ENCODE assay signal across 14 mouse cellular contexts in the genomic region with DNA sequence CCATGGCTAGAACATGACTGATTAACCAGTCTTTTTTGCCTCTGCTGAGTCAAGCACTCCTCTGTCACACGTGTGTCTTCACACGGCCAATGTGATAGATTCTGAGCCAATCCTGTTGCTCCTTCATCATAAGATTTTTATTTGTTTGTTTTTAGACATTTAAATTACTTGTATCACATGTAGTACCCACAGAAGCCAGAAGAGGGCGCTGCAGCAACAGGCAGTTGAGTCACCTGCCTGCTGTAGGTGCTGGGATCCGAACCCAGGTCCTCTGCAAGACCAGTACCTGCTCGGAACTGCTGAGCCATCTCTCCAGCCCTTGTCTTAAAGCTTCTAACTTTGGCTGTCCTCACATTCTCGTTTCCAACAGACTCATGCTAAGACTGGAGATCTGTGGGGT. TPM values are rescaled to one million over a fixed set of nuclear protein-coding genes. Genes with fewer than 3 reads are reported as not detected.
DNase-seq lines count a peak whose midpoint lies in the region; ATAC-seq and TF ChIP-seq lines count a peak whose summit lies in the region.
"Had no signal": no experiment of that assay in that cellular context is flagged by ENCODE, and none has a peak within 500 bp of the region (broad histone marks: within the 10 kb centered on the region; RNA-seq: fewer than 3 reads in every experiment).

No protein-coding gene starts in this region.

- no peaks in the 10 kb centered on the region for H3K36me3 ChIP-seq in kidney, adult 2 months (ENCODE audit: control insufficient read depth, insufficient read depth, low read length)
- no peaks in the 10 kb centered on the region for H3K36me3 ChIP-seq in spleen, adult 2 months (ENCODE audit: control insufficient read depth, insufficient read depth, low read length)
- H3K36me3 ChIP-seq: limb, embryonic 10.5 days had no signal

- H3K4me1 ChIP-seq in kidney, adult 2 months (ENCODE audit: control insufficient read depth, insufficient read depth, low read length): peaks cover 9% of the 10 kb centered on the region; the same call in 1 of the 2 replicates
- peaks cover 12% of the 10 kb centered on the region; the same call in 1 of the 2 replicates for H3K4me1 ChIP-seq in spleen, adult 2 months (ENCODE audit: control insufficient read depth, insufficient read depth, insufficient read length)
- H3K4me1 ChIP-seq in bone marrow, adult 2 months (ENCODE audit: control insufficient read depth, insufficient read depth, low read length): no peaks in the 10 kb centered on the region

- no peak overlapping the region for H3K4me3 ChIP-seq in kidney, adult 2 months (ENCODE audit: insufficient read depth, low read depth, low read length)
- H3K4me3 ChIP-seq in spleen, adult 2 months (ENCODE audit: extremely low read depth, insufficient read depth, insufficient read length): no peak overlapping the region
- no peak overlapping the region for H3K4me3 ChIP-seq in bone marrow, adult 2 months (replicated peaks; ENCODE audit: control insufficient read depth, low read depth, low read length)
- H3K4me3 ChIP-seq: limb, embryonic 10.5 days had no signal

- no peaks in the 10 kb centered on the region for H3K27me3 ChIP-seq in kidney, adult 2 months (replicated peaks; ENCODE audit: control insufficient read depth, insufficient read depth, low read length)
- no peaks in the 10 kb centered on the region for H3K27me3 ChIP-seq in spleen, adult 2 months (ENCODE audit: control insufficient read depth, insufficient read depth, low read length)

- TF ChIP-seq POLR2A in kidney, adult 2 months (IDR thresholded peaks at IDR 0.05; ENCODE audit: low read depth, low read length): no peak
- no peak for TF ChIP-seq POLR2A in spleen, adult 2 months (IDR thresholded peaks at IDR 0.05; ENCODE audit: low read depth, low read length)
- TF ChIP-seq POLR2A in bone marrow, adult 2 months (IDR thresholded peaks at IDR 0.05; ENCODE audit: borderline replicate concordance, control insufficient read depth, low read depth, low read length): no peak

- WGBS in kidney, adult 2 months: 79% methylated on average over 6 of the region's 6 CpGs
- WGBS in spleen, adult 2 months: 78% methylated on average over 6 of the region's 6 CpGs
- 74% methylated on average over 6 of the region's 6 CpGs for WGBS in bone marrow, adult 2 months

- no peak for DNase-seq in kidney, adult 2 months
- DNase-seq in kidney, adult 9 months: no peak
- DNase-seq in spleen, adult 2 months (ENCODE audit: low read depth in 1 of 2, low spot score in 2 of 2): no peak
- no peak for DNase-seq in spleen, postnatal 10 days (ENCODE audit: low spot score in 2 of 2)
- DNase-seq in testis, postnatal 10 days (ENCODE audit: low spot score): peak; percentile 63
- DNase-seq in left cerebral cortex, adult 18-20 months (ENCODE audit: low spot score in 2 of 2): no peak
- DNase-seq: cerebellum, postnatal 36 days; heart, adult 11 months; heart, postnatal 4 days; kidney, adult 11 months; lung, postnatal 14 days had no signal

- TF ChIP-seq CTCF in kidney, adult 2 months (conservative IDR thresholded peaks at IDR 0.05; ENCODE audit: insufficient read depth, insufficient read length, low read depth, low read length): peak; percentile 33; the same call in 1 of the 2 replicates
- peak; percentile 21; the same call in 1 of the 2 replicates for TF ChIP-seq CTCF in spleen, adult 2 months (IDR thresholded peaks at IDR 0.05; ENCODE audit: extremely low read depth, insufficient read depth, insufficient read length, insufficient replicate concordance)
- TF ChIP-seq CTCF in bone marrow, adult 2 months (IDR thresholded peaks at IDR 0.05; ENCODE audit: control insufficient read depth, insufficient read depth, low read length): peak; percentile 36; the same call in 1 of the 2 replicates

- H3K27ac ChIP-seq in kidney, adult 2 months (ENCODE audit: insufficient read depth, low read depth, low read length): no peak overlapping the region
- H3K27ac ChIP-seq in spleen, adult 2 months (ENCODE audit: insufficient read depth, low read length): no peak overlapping the region
- H3K27ac ChIP-seq in bone marrow, adult 2 months (ENCODE audit: control insufficient read depth, insufficient read depth, low read depth, low read length, poor library complexity): no peak overlapping the region
- H3K27ac ChIP-seq: limb, embryonic 10.5 days had no signal

- no peak for ATAC-seq in granulocyte monocyte progenitor cell, adult 5-6 weeks (replicated peaks; ENCODE audit: poor library complexity, severe bottlenecking)

RNA-seq across cellular contexts. Expression of a gene that starts 13.1 kb away (rescaled TPM):
- 12.3 and 16.7 TPM in 2 replicates for polyA plus RNA-seq in kidney, adult 2 months (2012; rRNA removed)
- 255 and 267 TPM in 2 replicates for polyA plus RNA-seq in spleen, adult 2 months (2012; rRNA removed)
- polyA plus RNA-seq in bone marrow, adult 2 months (2011; ENCODE audit: insufficient read depth, insufficient read length, low replicate concordance, missing spikeins): 32.8 and 80.9 TPM in 2 replicates
- total RNA-seq in left cerebral cortex, adult 18-20 months (2021): 1 to 10 TPM; 4.1 to 4.8 TPM
- total RNA-seq in granulocyte monocyte progenitor cell, adult 5-6 weeks (2014; fragmentation: Nextera tagmentation): 213 and 215 TPM in 2 replicates
- total RNA-seq in granulocyte monocyte progenitor cell, adult 5-6 weeks (2017): 171 and 196 TPM in 2 replicates

RNA-seq across cellular contexts. Expression of a gene that starts 54.7 kb away (rescaled TPM):
- polyA plus RNA-seq in kidney, adult 2 months (2012; rRNA removed): 67.0 and 67.8 TPM in 2 replicates
- 45.7 and 75.1 TPM in 2 replicates for polyA plus RNA-seq in spleen, adult 2 months (2012; rRNA removed)
- 28.5 and 66.3 TPM in 2 replicates for polyA plus RNA-seq in bone marrow, adult 2 months (2011; ENCODE audit: insufficient read depth, insufficient read length, low replicate concordance, missing spikeins)
- 10 to 100 TPM; 71.4 to 79.7 TPM for total RNA-seq in left cerebral cortex, adult 18-20 months (2021)
- 34.9 and 56.5 TPM in 2 replicates for total RNA-seq in granulocyte monocyte progenitor cell, adult 5-6 weeks (2014; fragmentation: Nextera tagmentation)
- total RNA-seq in granulocyte monocyte progenitor cell, adult 5-6 weeks (2017): 36.5 and 61.2 TPM in 2 replicates

RNA-seq across cellular contexts. Expression of a gene that starts 55.0 kb away (rescaled TPM):
- 2,823 and 3,733 TPM in 2 replicates for polyA plus RNA-seq in kidney, adult 2 months (2012; rRNA removed)
- polyA plus RNA-seq in spleen, adult 2 months (2012; rRNA removed): 437 and 535 TPM in 2 replicates
- 413 and 448 TPM in 2 replicates for polyA plus RNA-seq in bone marrow, adult 2 months (2011; ENCODE audit: insufficient read depth, insufficient read length, low replicate concordance, missing spikeins)
- total RNA-seq in left cerebral cortex, adult 18-20 months (2021): 1,000 to 10,000 TPM; 1,182 TPM
- total RNA-seq in granulocyte monocyte progenitor cell, adult 5-6 weeks (2014; fragmentation: Nextera tagmentation): 1,083 and 1,131 TPM in 2 replicates
- 462 and 506 TPM in 2 replicates for total RNA-seq in granulocyte monocyte progenitor cell, adult 5-6 weeks (2017)

RNA-seq across cellular contexts. Expression of a gene that starts 55.1 kb away (rescaled TPM):
- polyA plus RNA-seq in kidney, adult 2 months (2012; rRNA removed): 1.6 TPM in 1 of 2 replicates, not detected in the other
- 0.18 and 2.8 TPM in 2 replicates for polyA plus RNA-seq in spleen, adult 2 months (2012; rRNA removed)
- polyA plus RNA-seq in bone marrow, adult 2 months (2011; ENCODE audit: insufficient read depth, insufficient read length, low replicate concordance, missing spikeins): not detected in 2 replicates
- total RNA-seq in left cerebral cortex, adult 18-20 months (2021): under 1 TPM; 0.59 to 0.91 TPM
- total RNA-seq in granulocyte monocyte progenitor cell, adult 5-6 weeks (2014; fragmentation: Nextera tagmentation): not detected in 2 replicates
- total RNA-seq in granulocyte monocyte progenitor cell, adult 5-6 weeks (2017): not detected in 2 replicates
- total RNA-seq: heart, postnatal 4 days had no signal
